Mouse (Mus musculus) stomach, postnatal 0 days (tissue): Measurements from ENCODE around the gene Ankrd40. TPM values are rescaled to one million over a fixed set of nuclear protein-coding genes. Genes with fewer than 3 reads are reported as not detected.
A peak's percentile ranks its signal among the peaks of the same experiment; 100 is the strongest.

Experiments used
- ATAC-seq: fragments of 200-750 bp; cut with Nextera tagmentation; 2 replicates; pipeline ENCODE4 v1.8.0; 2017; ENCODE audit not compliant: low FRiP score, low TSS enrichment
- DNase-seq: peaks from one replicate; pipeline ENCODE4 v3.0.0-alpha.2; 2016; ENCODE audit warnings: low spot score
- H3K27ac ChIP-seq: fragments of 300-500 bp; sonication (generic); replicated peaks from 2 replicates; pipeline ENCODE4 v1.5.1; 2014; ENCODE audit warnings: mild to moderate bottlenecking, control low read depth
- H3K27me3 ChIP-seq: fragments of 300-500 bp; sonication (generic); 2 replicates; pipeline ENCODE4 v1.6.1; 2014; ENCODE audit warnings: low read length; ENCODE audit not compliant: control insufficient read depth, insufficient read depth
- H3K36me3 ChIP-seq: fragments of 300-500 bp; sonication (generic); 2 replicates; pipeline ENCODE4 v1.6.1; 2014; ENCODE audit warnings: low read length, mixed read lengths; ENCODE audit not compliant: control insufficient read depth, insufficient read depth
- H3K4me1 ChIP-seq: fragments of 300-500 bp; sonication (generic); replicated peaks from 2 replicates; pipeline ENCODE4 v1.6.1; 2014; ENCODE audit warnings: antibody characterized with exemption; ENCODE audit not compliant: control insufficient read depth, insufficient read depth
- H3K4me2 ChIP-seq: fragments of 300-500 bp; sonication (generic); replicated peaks from 2 replicates; pipeline ENCODE4 v1.6.1; 2014; ENCODE audit warnings: low read depth, mild to moderate bottlenecking, control low read depth, moderate library complexity
- H3K4me3 ChIP-seq: fragments of 300-500 bp; sonication (generic); 2 replicates; pipeline ENCODE4 v1.5.1; 2014; ENCODE audit warnings: low read depth, low read length, control low read depth
- H3K9ac ChIP-seq: fragments of 300-500 bp; sonication (generic); 2 replicates; pipeline ENCODE4 v1.6.1; 2014; ENCODE audit warnings: mild to moderate bottlenecking, low read length, control low read depth, mixed read lengths
- H3K9me3 ChIP-seq: fragments of 300-500 bp; sonication (generic); 2 replicates; pipeline ENCODE4 v1.6.1; 2016; ENCODE audit warnings: low read length; ENCODE audit not compliant: control insufficient read depth
- CTCF ChIP-seq: IDR thresholded peaks from 2 replicates; pipeline ENCODE4 v1.5.1; 2016; ENCODE audit warnings: antibody characterized with exemption, low read depth, mild to moderate bottlenecking, moderate library complexity
- EP300 ChIP-seq: optimal IDR thresholded peaks from 2 replicates; pipeline ENCODE3; 2016; ENCODE audit warnings: antibody characterized with exemption
- WGBS: fragments of 180-500 bp; shearing (Covaris S2); extraction: QIAGEN DNeasy Blood & Tissue Kit; methylation state at CpG from one replicate; pipeline ENCODE4 v1.1.7; 2014; 5-methylcytosine and 5-hydroxymethylcytosine counted together
- polyA plus RNA-seq: library from polyadenylated mRNA; unstranded; fragments of >200 nt; fragmentation: Nextera tagmentation; extraction: Ambion mirVana; gene quantifications from 2 replicates; pipeline ENCODE4 v1.2.1, GENCODE M21; 2015

The Ankrd40 gene
- polyA plus RNA-seq, 1 experiment from 2014 or later, result 14.8 TPM

DNA sequence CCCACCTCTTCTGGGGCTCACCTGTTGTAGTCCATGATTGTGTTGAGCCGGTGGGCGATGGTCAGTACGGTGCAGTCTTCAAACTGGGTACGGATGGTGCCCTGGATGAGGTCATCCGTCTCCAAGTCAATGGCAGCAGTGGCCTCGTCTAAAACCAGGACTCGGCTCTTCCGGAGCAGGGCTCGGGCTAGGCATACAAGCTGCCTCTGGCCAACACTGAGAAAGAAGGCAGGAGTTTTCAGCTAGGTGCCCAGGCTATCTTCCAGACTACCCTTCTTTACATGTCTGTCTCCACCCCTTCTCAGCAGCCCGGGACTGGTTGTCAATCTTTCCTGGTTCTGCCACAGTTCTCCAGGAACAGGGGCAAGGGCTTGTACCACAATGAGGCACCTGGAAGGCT, 18.1 kb downstream of the Ankrd40 start:
- H3K27ac ChIP-seq, result peak overlapping the region; percentile 78
- 74% methylated on average over 10 of the region's 10 CpGs for WGBS
- peaks cover 15% of the 10 kb centered on the region for H3K4me1 ChIP-seq
- no peak overlapping the region for H3K4me3 ChIP-seq
- no peak overlapping the region for H3K9ac ChIP-seq
- no peak; the same call in 1 of the 2 replicates for ATAC-seq
- H3K9me3 ChIP-seq, result no peaks in the 10 kb centered on the region
- no peaks in the 10 kb centered on the region for H3K27me3 ChIP-seq
- no peak overlapping the region for H3K4me2 ChIP-seq
- TF ChIP-seq EP300 (no peak), CTCF (no peak)
- no peaks in the 10 kb centered on the region for H3K36me3 ChIP-seq
- DNase-seq, result no peak

DNA sequence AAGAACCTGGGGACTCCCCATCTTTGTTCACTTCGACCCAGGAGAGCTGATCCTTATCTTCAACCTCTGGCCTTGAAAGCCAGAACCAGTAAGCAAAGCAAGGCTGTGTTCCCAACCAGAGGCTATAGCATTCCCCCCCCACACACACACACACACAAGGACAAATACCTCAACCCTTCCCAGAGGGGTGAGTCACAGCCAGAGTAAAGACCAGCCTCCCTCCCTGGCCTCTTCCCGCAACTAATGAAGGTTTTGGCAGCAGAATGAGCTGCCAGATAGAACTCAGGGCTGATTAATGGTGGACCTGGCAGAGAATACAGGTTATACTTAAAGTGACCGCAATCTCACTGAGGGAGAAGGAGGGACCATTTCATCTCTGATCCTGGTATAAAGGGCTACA, 18.8 kb downstream of the Ankrd40 start:
- H3K9me3 ChIP-seq, result no peaks in the 10 kb centered on the region
- ATAC-seq, result peak; percentile 92
- H3K36me3 ChIP-seq, result no peaks in the 10 kb centered on the region
- no peaks in the 10 kb centered on the region for H3K27me3 ChIP-seq
- peak; percentile 88 for DNase-seq
- TF ChIP-seq CTCF (peak; percentile 11; the same call in 1 of the 2 replicates), EP300 (no peak)
- H3K4me2 ChIP-seq, result 0 out of 2 replicates have a peak overlapping the region, but pooled peaks have one; percentile 11
- H3K4me1 ChIP-seq, result peaks cover 15% of the 10 kb centered on the region
- 5% methylated on average over 3 of the region's 3 CpGs for WGBS
- no peak overlapping the region for H3K4me3 ChIP-seq
- peak overlapping the region; percentile 13; the same call in 1 of the 2 replicates for H3K9ac ChIP-seq
- peak overlapping the region; percentile 84 for H3K27ac ChIP-seq

DNA sequence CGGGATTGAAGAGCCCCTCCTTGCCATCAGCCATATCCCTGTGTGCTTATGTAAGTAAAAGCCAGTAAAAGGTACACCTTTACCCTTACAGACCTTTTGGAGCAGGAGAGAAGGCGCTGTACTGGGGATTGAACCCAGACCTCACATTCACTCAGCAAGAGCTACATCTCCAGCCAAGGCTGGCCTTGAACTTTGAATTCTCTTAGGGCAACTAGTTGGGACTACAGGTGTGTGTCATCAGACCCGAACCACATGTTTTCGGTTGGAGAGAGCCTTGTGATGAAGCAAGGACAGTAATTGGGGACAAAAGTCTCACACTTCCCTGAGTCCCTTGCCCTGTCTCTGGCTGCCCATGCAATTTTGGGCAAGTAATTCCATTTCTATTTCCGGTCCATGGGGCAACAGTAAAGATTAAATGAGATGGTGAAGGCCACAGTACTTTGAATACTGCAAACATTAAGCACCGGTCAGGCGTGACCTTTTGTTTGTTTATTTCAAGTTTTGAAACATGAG, 19.3 kb downstream of the Ankrd40 start:
- Histone ChIP-seq H3K4me3 (no peak overlapping the region), H3K27me3 (no peaks in the 10 kb centered on the region), H3K9ac (peak overlapping the region; percentile 13; the same call in 1 of the 2 replicates), H3K36me3 (no peaks in the 10 kb centered on the region), H3K9me3 (no peaks in the 10 kb centered on the region), H3K4me1 (peaks cover 12% of the 10 kb centered on the region), H3K4me2 (no peak overlapping the region), H3K27ac (peak overlapping the region; percentile 84)
- no peak for TF ChIP-seq EP300
- 58% methylated on average over 7 of the region's 7 CpGs for WGBS
- ATAC-seq (no peak), DNase-seq (no peak)

DNA sequence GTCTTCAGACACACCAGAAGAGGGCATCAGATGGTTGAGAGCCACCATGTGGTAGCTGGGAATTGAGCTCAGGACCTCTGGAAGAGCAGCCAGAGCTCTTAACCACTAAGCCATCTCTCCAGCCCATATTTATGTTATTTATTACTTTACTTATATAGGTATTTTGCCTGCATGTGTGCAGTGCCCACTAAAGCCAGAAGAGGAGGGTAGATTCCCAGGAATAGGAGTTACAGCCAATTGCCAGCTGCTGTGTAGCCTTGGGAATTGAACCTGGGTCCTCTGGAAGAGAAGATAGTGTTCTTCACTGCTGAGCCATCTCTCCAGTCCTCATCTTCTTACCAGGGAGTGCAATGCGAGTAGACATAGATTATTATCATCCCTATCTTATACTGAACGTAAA, 22.0 kb downstream of the Ankrd40 start:
- H3K4me2 ChIP-seq, result no peak overlapping the region
- ATAC-seq, result no peak
- H3K4me3 ChIP-seq, result no peak overlapping the region
- no peaks in the 10 kb centered on the region for H3K36me3 ChIP-seq
- H3K27me3 ChIP-seq, result no peaks in the 10 kb centered on the region
- no peak overlapping the region for H3K9ac ChIP-seq
- H3K27ac ChIP-seq, result no peak overlapping the region
- TF ChIP-seq CTCF (peak; percentile 51), EP300 (no peak)
- H3K4me1 ChIP-seq, result peaks cover 9% of the 10 kb centered on the region
- DNase-seq, result no peak
- 79% methylated on average over 2 of the region's 2 CpGs for WGBS
- H3K9me3 ChIP-seq, result no peaks in the 10 kb centered on the region

DNA sequence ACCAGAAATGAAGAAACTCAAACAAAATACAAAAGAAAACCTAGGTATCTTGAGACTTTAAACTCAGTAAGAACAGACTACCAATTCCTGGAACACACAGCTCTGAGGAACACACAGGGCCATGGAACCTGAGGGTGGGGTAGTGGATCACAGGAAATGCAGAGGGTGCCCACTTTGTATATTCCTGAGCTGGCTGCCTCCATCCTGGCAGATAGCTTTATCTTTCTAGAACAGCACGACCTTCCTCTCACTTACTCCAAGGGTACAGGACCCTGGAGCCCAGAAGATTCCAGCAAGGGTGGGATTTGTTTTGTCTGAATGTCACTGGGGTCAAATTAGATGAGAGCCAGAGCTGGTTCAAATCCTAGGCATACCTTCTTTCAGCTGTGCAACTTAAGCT, 22.5 kb downstream of the Ankrd40 start:
- Histone ChIP-seq H3K4me1 (peaks cover 9% of the 10 kb centered on the region), H3K9me3 (no peaks in the 10 kb centered on the region), H3K9ac (no peak overlapping the region), H3K27me3 (no peaks in the 10 kb centered on the region), H3K4me2 (no peak overlapping the region), H3K36me3 (no peaks in the 10 kb centered on the region), H3K4me3 (no peak overlapping the region), H3K27ac (no peak overlapping the region)
- TF ChIP-seq EP300 (no peak), CTCF (no peak)
- DNase-seq, result no peak
- WGBS, result 65% methylated on average over 1 of the region's 1 CpGs
- ATAC-seq, result no peak

DNA sequence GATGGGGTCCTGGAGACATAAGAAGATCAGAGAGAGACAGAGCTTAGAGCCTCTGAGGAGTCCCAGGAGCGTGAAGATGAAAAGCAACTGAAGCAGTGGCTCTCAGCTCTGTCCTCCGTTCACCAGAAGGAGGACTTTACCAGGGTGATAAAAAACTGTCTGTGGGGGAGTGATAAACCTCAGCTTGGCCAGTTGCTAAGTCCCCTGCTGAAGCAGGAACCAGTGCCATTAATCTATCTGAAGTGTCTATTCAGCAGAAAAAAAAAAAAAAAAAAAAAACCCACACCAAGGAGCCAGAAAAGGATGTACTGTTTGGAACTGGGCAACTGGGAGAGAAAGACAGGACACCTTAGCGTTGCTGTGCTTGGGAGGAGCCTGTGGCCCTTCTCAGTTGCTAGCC, 23.3 kb downstream of the Ankrd40 start:
- Histone ChIP-seq H3K9ac (no peak overlapping the region), H3K4me2 (no peak overlapping the region), H3K9me3 (no peaks in the 10 kb centered on the region), H3K27ac (no peak overlapping the region), H3K27me3 (no peaks in the 10 kb centered on the region), H3K4me1 (peaks cover 8% of the 10 kb centered on the region), H3K36me3 (no peaks in the 10 kb centered on the region), H3K4me3 (no peak overlapping the region)
- DNase-seq (no peak), ATAC-seq (no peak)
- TF ChIP-seq EP300 (no peak), CTCF (no peak)
- WGBS, result 38% methylated on average over 3 of the region's 3 CpGs
